Mouse (Mus musculus) neural tube, embryonic 11.5 days (tissue): ENCODE measurements around the gene Elmo3. TPM values are rescaled to one million over a fixed set of nuclear protein-coding genes. Genes with fewer than 3 reads are reported as not detected.

ENCODE experiments used
- ATAC-seq: fragments of 200-750 bp; cut with Nextera tagmentation; 2 replicates; pipeline ENCODE4 v1.8.0; 2017; ENCODE audit warnings: moderate number of reproducible peaks, mild to moderate bottlenecking, moderate TSS enrichment, moderate library complexity; ENCODE audit not compliant: insufficient read depth, low FRiP score, low TSS enrichment
- DNase-seq: peaks from one replicate; pipeline ENCODE4 v3.0.0-alpha.2; 2015; ENCODE audit warnings: low spot score
- H3K27ac ChIP-seq: fragments of 300-500 bp; sonication (generic); 2 replicates; pipeline ENCODE4 v1.5.1; 2014; ENCODE audit warnings: low read depth, mild to moderate bottlenecking, low read length
- H3K27me3 ChIP-seq: fragments of 300-500 bp; sonication (generic); 2 replicates; pipeline ENCODE4 v1.6.1; 2014; ENCODE audit warnings: mild to moderate bottlenecking, low read length, mixed read lengths; ENCODE audit not compliant: control insufficient read depth, insufficient read depth
- H3K36me3 ChIP-seq: fragments of 300-500 bp; sonication (generic); 2 replicates; pipeline ENCODE4 v1.6.1; 2014; ENCODE audit warnings: mild to moderate bottlenecking, low read length, moderate library complexity, mixed read lengths; ENCODE audit not compliant: control insufficient read depth, insufficient read depth
- H3K4me1 ChIP-seq: fragments of 300-500 bp; sonication (generic); 2 replicates; pipeline ENCODE4 v1.6.1; 2014; ENCODE audit warnings: low read length, mixed read lengths; ENCODE audit not compliant: control insufficient read depth, insufficient read depth
- H3K4me2 ChIP-seq: fragments of 300-500 bp; sonication (generic); 2 replicates; pipeline ENCODE4 v1.6.1; 2014; ENCODE audit warnings: low read depth, mild to moderate bottlenecking, moderate library complexity
- H3K4me3 ChIP-seq: fragments of 300-500 bp; sonication (generic); 2 replicates; pipeline ENCODE4 v1.5.1; 2014; ENCODE audit warnings: low read depth, low read length
- H3K9ac ChIP-seq: fragments of 300-500 bp; sonication (generic); 2 replicates; pipeline ENCODE4 v1.6.1; 2014; ENCODE audit warnings: mild to moderate bottlenecking, low read length
- H3K9me3 ChIP-seq: fragments of 300-500 bp; sonication (generic); 2 replicates; pipeline ENCODE4 v1.6.1; 2016; ENCODE audit warnings: low read length; ENCODE audit not compliant: control insufficient read depth
- WGBS: fragments of 180-500 bp; shearing (Covaris S2); extraction: QIAGEN DNeasy Blood & Tissue Kit; methylation state at CpG from one replicate; pipeline ENCODE4 v1.1.7; 2014; 5-methylcytosine and 5-hydroxymethylcytosine counted together
- microRNA counts: library from miRNA; unstranded; fragments of <30 nt; microRNA quantifications from one replicate; lab custom pipeline; 2015
- microRNA-seq: library from miRNA; unstranded; fragments of <30 nt; microRNA quantifications from one replicate; pipeline ENCODE4, GENCODE M21; 2016
- polyA plus RNA-seq: library from polyadenylated mRNA; unstranded; fragments of >200 nt; fragmentation: Nextera tagmentation; extraction: Ambion mirVana; gene quantifications from 2 replicates; pipeline ENCODE4 v1.2.1, GENCODE M21; 2014

Elmo3 gene
- polyA plus RNA-seq, 1 experiment from 2014 or later = 1.9 TPM

DNA sequence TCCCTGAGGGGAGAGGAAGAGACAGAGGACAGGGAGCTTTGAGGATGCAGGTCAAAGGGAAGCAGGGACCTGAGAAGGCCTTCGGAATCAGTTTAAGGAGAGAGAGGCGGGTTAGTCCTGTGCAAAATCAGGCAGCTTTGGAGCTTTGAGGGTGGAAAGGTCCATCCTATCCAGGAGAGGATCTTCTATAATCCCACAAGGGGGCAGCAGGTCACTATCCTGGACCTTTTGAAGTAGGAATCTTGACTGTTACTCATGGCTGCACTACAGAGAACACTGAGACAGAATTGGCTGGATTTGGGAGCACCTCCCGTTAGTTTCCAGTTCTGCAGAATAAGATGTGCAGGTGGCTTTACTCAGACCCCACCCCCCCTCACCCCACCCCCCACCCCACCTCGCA lies 54.2 kb downstream of the Elmo3 start:
- no peak overlapping the region for H3K9ac ChIP-seq

More for the DNA sequence above, 54.2 kb downstream of the Elmo3 start:
- ATAC-seq (no peak), DNase-seq (peak; percentile 57)
- Histone ChIP-seq H3K4me1 (peaks cover 3% of the 10 kb centered on the region; the same call in 1 of the 2 replicates), H3K27me3 (no peaks in the 10 kb centered on the region), H3K4me3 (no peak overlapping the region), H3K4me2 (no peak overlapping the region), H3K36me3 (no peaks in the 10 kb centered on the region), H3K9me3 (no peaks in the 10 kb centered on the region), H3K27ac (no peak overlapping the region)
- WGBS = 50% methylated on average over 4 of the region's 4 CpGs

MicroRNAs encoded within 50 kb of the gene (microRNA counts, 519-probe panel; counts per million panel counts)
- microRNA mmu-miR-328 (lab: Ali Mortazavi, UCI) = 3,152 counts per million, percentile 66 among the panel's probes with 10 or more counts

Small RNA genes lying within 50 kb of the gene (microRNA-seq; reads per million reads assigned to microRNA genes)
- gene Gm27320 (not detected), gene Mir328 (188 reads per million, percentile 58 among the genes with 10 or more reads in this experiment)

Other genes starting within 250 kb of the Elmo3 start
- not detected in 2 replicates for gene Ces3b, start 221.8 kb upstream of the Elmo3 start, polyA plus RNA-seq
- gene Ces4a, start 173.8 kb upstream of the Elmo3 start, polyA plus RNA-seq = not detected in 2 replicates
- 75.4 and 79.8 TPM in 2 replicates for gene Cbfb, start 134.9 kb upstream of the Elmo3 start, polyA plus RNA-seq
- 28.9 and 31.5 TPM in 2 replicates for gene D230025D16Rik, start 80.5 kb upstream of the Elmo3 start, polyA plus RNA-seq
- 3.5 and 3.6 TPM in 2 replicates for gene B3gnt9, start 50.4 kb upstream of the Elmo3 start, polyA plus RNA-seq
- gene Tradd, start 41.0 kb upstream of the Elmo3 start, polyA plus RNA-seq = 14.9 and 18.4 TPM in 2 replicates
- 0.66 and 1.0 TPM in 2 replicates for gene Fbxl8, start 41.0 kb upstream of the Elmo3 start, polyA plus RNA-seq
- gene Hsf4, start 35.8 kb upstream of the Elmo3 start, polyA plus RNA-seq = not detected in 2 replicates
- 2.7 and 3.5 TPM in 2 replicates for gene Nol3, start 29.5 kb upstream of the Elmo3 start, polyA plus RNA-seq
- 46.1 and 50.8 TPM in 2 replicates for gene 4931428F04Rik, start 15.7 kb upstream of the Elmo3 start, polyA plus RNA-seq
- 12.1 and 13.9 TPM in 2 replicates for gene Exoc3l, start 9.5 kb upstream of the Elmo3 start, polyA plus RNA-seq
- gene E2f4, start 7.9 kb upstream of the Elmo3 start, polyA plus RNA-seq = 103 and 107 TPM in 2 replicates
- 1.3 and 1.4 TPM in 2 replicates for gene Lrrc29, start 20.7 kb downstream of the Elmo3 start, polyA plus RNA-seq
- gene Tmem208, start 20.8 kb downstream of the Elmo3 start, polyA plus RNA-seq = 111 TPM in 2 replicates
- 1.8 and 1.9 TPM in 2 replicates for gene Fhod1, start 42.4 kb downstream of the Elmo3 start, polyA plus RNA-seq
- 4.1 TPM in 2 replicates for gene Slc9a5, start 43.2 kb downstream of the Elmo3 start, polyA plus RNA-seq
- gene Plekhg4, start 67.7 kb downstream of the Elmo3 start, polyA plus RNA-seq = 0.54 and 0.89 TPM in 2 replicates
- gene Kctd19, start 107.9 kb downstream of the Elmo3 start, polyA plus RNA-seq = not detected in 2 replicates
- 0.92 and 1.6 TPM in 2 replicates for gene Lrrc36, start 108.0 kb downstream of the Elmo3 start, polyA plus RNA-seq
- 218 and 229 TPM in 2 replicates for gene Tppp3, start 165.9 kb downstream of the Elmo3 start, polyA plus RNA-seq
- gene Zdhhc1, start 191.3 kb downstream of the Elmo3 start, polyA plus RNA-seq = 18.5 and 18.9 TPM in 2 replicates
- 22.5 and 23.9 TPM in 2 replicates for gene Hsd11b2, start 213.2 kb downstream of the Elmo3 start, polyA plus RNA-seq